Mouse (Mus musculus): ENCODE data around the gene Olfr94. TPM values are rescaled to one million over a fixed set of nuclear protein-coding genes. Genes with fewer than 3 reads are reported as not detected.

Gene Olfr94
- polyA plus RNA-seq (2014; fragmentation: Illumina TruSeq; extraction: RNeasy Lipid Tissue Mini Kit (QIAGEN cat#74804); ENCODE audit: low read depth, low replicate concordance) = not detected

GRCm38 (mm10) chr17:37200894-37201293, at the start of gene Olfr94:
TSS of gene Olfr94 (minus strand) at chr17:37200994.

DNA sequence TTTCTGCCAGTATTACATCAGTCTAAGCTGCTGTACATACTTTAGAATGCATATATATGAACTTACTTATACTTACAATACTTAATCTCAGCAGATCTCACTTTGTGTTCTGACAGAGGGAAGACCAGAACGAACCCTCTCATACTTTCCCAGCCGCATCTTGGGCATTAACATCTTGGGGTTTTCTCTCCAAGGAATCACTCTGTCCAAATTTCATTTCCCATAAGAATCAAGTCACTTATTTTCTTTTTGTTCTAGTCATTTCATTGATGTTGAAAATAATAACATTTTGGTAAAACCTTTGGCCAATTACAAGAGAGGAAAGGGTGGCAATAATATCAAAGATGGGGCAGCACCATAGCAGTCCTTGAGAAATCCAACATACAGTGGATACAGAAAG, 36.4 kb upstream of the Olfr94 start, which contains the start of gene Olfr97:
TSS of gene Olfr97 (minus strand) at position 101 of the 400 bp plus-strand sequence.

GRCm38 (mm10) chr17:37219846-37220245, 19.1 kb upstream of the Olfr94 start, which contains the start of gene Olfr96:
TSS of gene Olfr96 (plus strand) at chr17:37220146.

GRCm38 (mm10) chr17:37213018-37213417, 12.2 kb upstream of the Olfr94 start, which contains the start of gene Olfr95:
TSS of gene Olfr95 (minus strand) at chr17:37213118.

DNA sequence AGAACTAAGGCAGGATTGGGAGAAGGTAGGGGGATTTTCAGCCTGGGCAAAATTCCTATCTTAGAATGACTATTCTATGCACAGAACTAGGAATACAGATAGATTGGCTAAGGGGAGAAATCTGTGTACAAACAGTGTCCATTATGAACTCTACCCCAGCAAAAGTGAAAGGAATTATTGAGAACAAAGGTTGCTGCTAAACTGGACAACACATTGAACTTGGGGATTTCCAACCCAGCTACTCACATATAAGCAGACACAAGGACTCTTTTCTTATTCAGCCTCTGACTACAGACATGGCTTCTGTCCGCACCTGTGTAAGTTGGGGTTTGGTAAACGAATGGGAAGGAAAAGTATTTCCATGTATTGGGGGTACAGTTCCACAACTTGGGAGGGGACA, 7.1 kb downstream of the Olfr94 start, which contains the start of gene Ubd:
TSS of gene Ubd (plus strand) at position 237 of the 400 bp plus-strand sequence.

DNA sequence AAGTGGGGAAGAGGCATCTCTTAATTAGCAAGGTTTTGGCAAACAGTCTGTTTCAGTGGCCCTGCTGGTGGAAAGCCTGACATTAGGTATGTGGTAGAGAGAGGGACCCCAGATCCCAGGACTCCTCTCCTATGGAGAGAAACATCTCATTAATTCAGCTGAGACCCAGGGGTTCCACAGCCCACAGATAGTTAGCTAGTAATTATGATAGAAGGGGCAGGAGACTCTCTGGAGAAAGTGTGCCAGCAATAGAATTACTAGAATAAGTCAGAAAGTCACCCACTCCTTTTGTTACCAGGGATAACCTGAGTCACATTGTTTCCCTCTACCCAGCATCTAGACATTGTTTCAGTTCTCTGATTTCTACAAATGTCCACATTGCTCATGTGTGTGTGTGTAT, 39.4 kb downstream of the Olfr94 start, which contains the start of gene Olfr93:
TSS of gene Olfr93 (minus strand) at position 101 of the 400 bp plus-strand sequence.

Other genes with a start within 250 kb of the Olfr94 start
- 9.0 TPM for gene Ppp1r11, start 249.3 kb downstream of the Olfr94 start, polyA plus RNA-seq (2014; fragmentation: Illumina TruSeq; extraction: RNeasy Lipid Tissue Mini Kit (QIAGEN cat#74804); ENCODE audit: low read depth, low replicate concordance)
- gene Znrd1, start 242.4 kb downstream of the Olfr94 start, polyA plus RNA-seq (2014; fragmentation: Illumina TruSeq; extraction: RNeasy Lipid Tissue Mini Kit (QIAGEN cat#74804); ENCODE audit: low read depth, low replicate concordance) = 18.0 TPM
- gene Znrd1as, start 242.4 kb downstream of the Olfr94 start, polyA plus RNA-seq (2014; fragmentation: Illumina TruSeq; extraction: RNeasy Lipid Tissue Mini Kit (QIAGEN cat#74804); ENCODE audit: low read depth, low replicate concordance) = 26.9 TPM
- gene 2410137M14Rik, start 219.8 kb downstream of the Olfr94 start, polyA plus RNA-seq (2014; fragmentation: Illumina TruSeq; extraction: RNeasy Lipid Tissue Mini Kit (QIAGEN cat#74804); ENCODE audit: low read depth, low replicate concordance) = not detected
- not detected for gene H2-M5, start 211.5 kb downstream of the Olfr94 start, polyA plus RNA-seq (2014; fragmentation: Illumina TruSeq; extraction: RNeasy Lipid Tissue Mini Kit (QIAGEN cat#74804); ENCODE audit: low read depth, low replicate concordance)
- gene Zfp57, start 199.8 kb downstream of the Olfr94 start, polyA plus RNA-seq (2014; fragmentation: Illumina TruSeq; extraction: RNeasy Lipid Tissue Mini Kit (QIAGEN cat#74804); ENCODE audit: low read depth, low replicate concordance) = 4.4 TPM
- gene Mog, start 177.6 kb downstream of the Olfr94 start, polyA plus RNA-seq (2014; fragmentation: Illumina TruSeq; extraction: RNeasy Lipid Tissue Mini Kit (QIAGEN cat#74804); ENCODE audit: low read depth, low replicate concordance) = not detected
- 34.8 TPM for gene Gabbr1, start 155.0 kb downstream of the Olfr94 start, polyA plus RNA-seq (2014; fragmentation: Illumina TruSeq; extraction: RNeasy Lipid Tissue Mini Kit (QIAGEN cat#74804); ENCODE audit: low read depth, low replicate concordance)
- gene Olfr90, start 112.5 kb downstream of the Olfr94 start, polyA plus RNA-seq (2014; fragmentation: Illumina TruSeq; extraction: RNeasy Lipid Tissue Mini Kit (QIAGEN cat#74804); ENCODE audit: low read depth, low replicate concordance) = not detected
- gene Olfr91, start 102.7 kb downstream of the Olfr94 start, polyA plus RNA-seq (2014; fragmentation: Illumina TruSeq; extraction: RNeasy Lipid Tissue Mini Kit (QIAGEN cat#74804); ENCODE audit: low read depth, low replicate concordance) = not detected
- not detected for gene Olfr92, start 80.9 kb downstream of the Olfr94 start, polyA plus RNA-seq (2014; fragmentation: Illumina TruSeq; extraction: RNeasy Lipid Tissue Mini Kit (QIAGEN cat#74804); ENCODE audit: low read depth, low replicate concordance)
- gene Olfr93, start 39.5 kb downstream of the Olfr94 start, polyA plus RNA-seq (2014; fragmentation: Illumina TruSeq; extraction: RNeasy Lipid Tissue Mini Kit (QIAGEN cat#74804); ENCODE audit: low read depth, low replicate concordance) = not detected
- not detected for gene Ubd, start 7.1 kb downstream of the Olfr94 start, polyA plus RNA-seq (2014; fragmentation: Illumina TruSeq; extraction: RNeasy Lipid Tissue Mini Kit (QIAGEN cat#74804); ENCODE audit: low read depth, low replicate concordance)
- gene Olfr95, start 12.1 kb upstream of the Olfr94 start, polyA plus RNA-seq (2014; fragmentation: Illumina TruSeq; extraction: RNeasy Lipid Tissue Mini Kit (QIAGEN cat#74804); ENCODE audit: low read depth, low replicate concordance) = not detected
- gene Olfr96, start 19.2 kb upstream of the Olfr94 start, polyA plus RNA-seq (2014; fragmentation: Illumina TruSeq; extraction: RNeasy Lipid Tissue Mini Kit (QIAGEN cat#74804); ENCODE audit: low read depth, low replicate concordance) = not detected
- not detected for gene Olfr97, start 36.3 kb upstream of the Olfr94 start, polyA plus RNA-seq (2014; fragmentation: Illumina TruSeq; extraction: RNeasy Lipid Tissue Mini Kit (QIAGEN cat#74804); ENCODE audit: low read depth, low replicate concordance)
- not detected for gene Olfr98, start 62.8 kb upstream of the Olfr94 start, polyA plus RNA-seq (2014; fragmentation: Illumina TruSeq; extraction: RNeasy Lipid Tissue Mini Kit (QIAGEN cat#74804); ENCODE audit: low read depth, low replicate concordance)
- 0.58 TPM for gene H2-M3, start 69.2 kb upstream of the Olfr94 start, polyA plus RNA-seq (2014; fragmentation: Illumina TruSeq; extraction: RNeasy Lipid Tissue Mini Kit (QIAGEN cat#74804); ENCODE audit: low read depth, low replicate concordance)
- gene Olfr99, start 82.5 kb upstream of the Olfr94 start, polyA plus RNA-seq (2014; fragmentation: Illumina TruSeq; extraction: RNeasy Lipid Tissue Mini Kit (QIAGEN cat#74804); ENCODE audit: low read depth, low replicate concordance) = not detected
- gene Olfr101, start 103.3 kb upstream of the Olfr94 start, polyA plus RNA-seq (2014; fragmentation: Illumina TruSeq; extraction: RNeasy Lipid Tissue Mini Kit (QIAGEN cat#74804); ENCODE audit: low read depth, low replicate concordance) = not detected
- gene Olfr102, start 116.1 kb upstream of the Olfr94 start, polyA plus RNA-seq (2014; fragmentation: Illumina TruSeq; extraction: RNeasy Lipid Tissue Mini Kit (QIAGEN cat#74804); ENCODE audit: low read depth, low replicate concordance) = not detected
- gene Olfr103, start 138.7 kb upstream of the Olfr94 start, polyA plus RNA-seq (2014; fragmentation: Illumina TruSeq; extraction: RNeasy Lipid Tissue Mini Kit (QIAGEN cat#74804); ENCODE audit: low read depth, low replicate concordance) = not detected
- not detected for gene Olfr104-ps, start 158.6 kb upstream of the Olfr94 start, polyA plus RNA-seq (2014; fragmentation: Illumina TruSeq; extraction: RNeasy Lipid Tissue Mini Kit (QIAGEN cat#74804); ENCODE audit: low read depth, low replicate concordance)
- not detected for gene Olfr105-ps, start 178.0 kb upstream of the Olfr94 start, polyA plus RNA-seq (2014; fragmentation: Illumina TruSeq; extraction: RNeasy Lipid Tissue Mini Kit (QIAGEN cat#74804); ENCODE audit: low read depth, low replicate concordance)
- not detected for gene Olfr106-ps, start 189.4 kb upstream of the Olfr94 start, polyA plus RNA-seq (2014; fragmentation: Illumina TruSeq; extraction: RNeasy Lipid Tissue Mini Kit (QIAGEN cat#74804); ENCODE audit: low read depth, low replicate concordance)
- gene Olfr107, start 198.2 kb upstream of the Olfr94 start, polyA plus RNA-seq (2014; fragmentation: Illumina TruSeq; extraction: RNeasy Lipid Tissue Mini Kit (QIAGEN cat#74804); ENCODE audit: low read depth, low replicate concordance) = not detected
- gene Olfr108, start 244.5 kb upstream of the Olfr94 start, polyA plus RNA-seq (2014; fragmentation: Illumina TruSeq; extraction: RNeasy Lipid Tissue Mini Kit (QIAGEN cat#74804); ENCODE audit: low read depth, low replicate concordance) = not detected

Measured in adrenal gland, adult 10 weeks (tissue).